Mouse (Mus musculus) gastrocnemius, adult 18-20 months (tissue): Measurements from ENCODE around the gene Vash1. TPM values are rescaled to one million over a fixed set of nuclear protein-coding genes. Genes with fewer than 3 reads are reported as not detected.

ENCODE experiments used
- DNase-seq: peaks from one replicate; pipeline ENCODE4 v3.0.0; 2021; ENCODE audit warnings: low spot score
- total RNA-seq, 2 experiments: library from RNA; stranded (reverse); gene quantifications; 2 replicates each; pipeline ENCODE4 v1.2.3; 2021

The Vash1 gene
- total RNA-seq, 2 experiments from 2014 or later, result 3.4 to 5.0 TPM

- DNase-seq, result no peak
Measured at GRCm38 (mm10) chr12:86716962-86717361, 38.5 kb downstream of the Vash1 start.

- DNase-seq, result no peak
Measured at GRCm38 (mm10) chr12:86719961-86720639, 41.6 kb downstream of the Vash1 start.

DNA sequence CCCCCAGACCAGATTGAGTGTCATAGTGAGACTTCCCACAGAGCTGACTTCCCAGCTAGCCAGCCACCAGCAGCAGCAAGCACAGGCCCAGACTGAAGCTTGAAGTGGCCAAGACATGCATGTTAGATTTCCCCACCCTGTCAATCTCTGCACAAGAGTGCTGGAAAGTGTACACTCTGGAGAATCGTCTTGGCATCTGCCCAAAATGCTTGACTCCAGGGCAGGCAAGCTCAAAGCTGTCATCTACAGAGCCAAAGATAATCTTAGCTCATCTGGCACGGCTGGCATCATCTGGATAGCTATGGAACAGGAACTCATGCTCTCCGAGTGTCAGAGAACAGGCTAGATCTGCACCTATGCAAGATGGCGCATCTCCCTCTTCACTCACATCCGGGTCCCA is 43.0 kb downstream of the Vash1 start:
- no peak for DNase-seq

GRCm38 (mm10) chr12:86724300-86724699 is 45.8 kb downstream of the Vash1 start:
- DNase-seq, result no peak

- no peak for DNase-seq
Measured at GRCm38 (mm10) chr12:86725706-86726105, 47.2 kb downstream of the Vash1 start.

DNA sequence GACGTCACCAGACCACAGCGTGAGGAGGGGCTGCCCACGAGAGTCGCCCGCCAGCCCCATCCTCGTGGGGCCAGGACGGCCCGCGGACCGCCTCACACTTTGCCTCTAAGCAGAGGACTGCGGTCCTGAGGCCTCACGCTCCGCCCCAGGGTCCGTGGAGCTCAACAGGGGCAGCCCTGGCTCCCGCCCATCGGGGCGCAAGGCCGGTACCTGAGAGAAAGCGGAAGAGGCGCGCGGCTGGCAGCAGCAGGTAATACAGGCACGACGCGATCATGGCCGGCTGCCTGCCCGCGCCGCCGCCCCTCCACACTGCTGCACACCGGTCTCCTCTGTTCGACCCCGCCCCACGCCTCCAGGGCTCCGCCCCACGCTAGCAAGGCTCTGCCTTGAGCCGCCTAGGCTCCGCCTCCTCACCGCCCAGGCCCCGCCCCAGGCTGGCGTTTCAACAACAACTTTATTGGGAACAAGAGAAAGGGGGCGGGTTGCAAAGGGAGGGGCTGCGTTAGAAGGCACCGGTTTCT is 47.7 kb downstream of the Vash1 start, which contains the start of gene Angel1:
Gene Angel1 (minus strand): TSS at position 341 of the 521 bp plus-strand sequence.
- DNase-seq, result peak; percentile 97

GRCm38 (mm10) chr12:86734319-86734810 is 55.9 kb downstream of the Vash1 start, which contains the start of gene Lrrc74a:
TSS of gene Lrrc74a (plus strand) at chr12:86734369.
- no peak for DNase-seq

Other genes with a start within 250 kb of the Vash1 start
- 1 to 10 TPM; 4.2 TPM for gene Angel1, start 47.8 kb downstream of the Vash1 start, total RNA-seq
- not detected for gene Lrrc74a, start 55.7 kb downstream of the Vash1 start, total RNA-seq
- 10 to 100 TPM; 20.3 to 24.8 TPM for gene Irf2bpl, start 206.1 kb downstream of the Vash1 start, total RNA-seq